Mouse (Mus musculus): ENCODE data around the gene Gnl2.

Gene Gnl2

DNA sequence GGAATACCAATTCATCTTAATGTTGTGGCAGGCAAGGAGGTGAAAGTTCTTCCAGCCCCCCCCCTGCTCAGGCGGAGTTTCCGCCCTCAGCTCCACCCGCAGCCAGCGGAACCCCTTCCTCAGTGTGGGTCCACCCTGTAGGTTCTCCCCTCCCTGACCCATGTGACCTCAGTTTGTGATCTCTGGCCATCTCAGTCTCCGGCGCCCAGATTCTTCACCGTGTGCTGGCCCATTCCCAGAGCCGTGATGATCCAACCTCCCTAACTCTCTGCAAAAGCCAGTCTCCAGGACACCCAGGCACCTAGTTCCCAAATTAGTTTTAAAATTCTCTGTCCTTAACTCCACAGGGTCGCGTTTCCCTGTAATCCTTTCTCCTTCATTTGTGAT is 28.7 kb upstream of the Gnl2 start:
- TF ChIP-seq GATA4 (IDR thresholded peaks at IDR 0.05; ENCODE audit: insufficient replicate concordance, low read length): no peak

GRCm38 (mm10) chr4:124988382-124988781 is 28.0 kb upstream of the Gnl2 start:
- TF ChIP-seq GATA4 (IDR thresholded peaks at IDR 0.05; ENCODE audit: insufficient replicate concordance, low read length): no peak

GRCm38 (mm10) chr4:124989787-124990253 is 26.6 kb upstream of the Gnl2 start:
- no peak for TF ChIP-seq GATA4 (IDR thresholded peaks at IDR 0.05; ENCODE audit: insufficient replicate concordance, low read length)

DNA sequence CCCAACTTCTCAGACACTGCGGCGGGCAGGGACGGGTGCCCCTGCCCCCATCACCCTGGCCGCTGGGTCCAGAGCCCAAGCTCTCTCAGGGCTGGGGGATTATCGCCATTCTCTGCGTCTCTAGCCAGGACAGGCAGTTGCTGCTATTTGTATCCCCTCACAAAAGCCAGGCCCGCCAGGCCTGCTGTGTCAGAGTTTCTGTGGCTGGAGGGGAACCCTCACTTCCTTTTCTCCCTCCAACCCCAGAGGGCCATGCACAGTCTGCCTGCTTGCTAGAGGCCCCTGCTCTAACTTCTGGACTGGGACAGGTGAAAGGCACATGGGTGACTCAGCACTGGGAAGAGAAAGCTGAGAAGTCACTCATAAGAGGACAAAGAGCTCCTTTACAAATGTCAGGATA is 26.1 kb upstream of the Gnl2 start:
- no peak for TF ChIP-seq GATA4 (IDR thresholded peaks at IDR 0.05; ENCODE audit: insufficient replicate concordance, low read length)

- TF ChIP-seq GATA4 (IDR thresholded peaks at IDR 0.05; ENCODE audit: insufficient replicate concordance, low read length): no peak
Measured at GRCm38 (mm10) chr4:124997479-124998147, 18.8 kb upstream of the Gnl2 start.

DNA sequence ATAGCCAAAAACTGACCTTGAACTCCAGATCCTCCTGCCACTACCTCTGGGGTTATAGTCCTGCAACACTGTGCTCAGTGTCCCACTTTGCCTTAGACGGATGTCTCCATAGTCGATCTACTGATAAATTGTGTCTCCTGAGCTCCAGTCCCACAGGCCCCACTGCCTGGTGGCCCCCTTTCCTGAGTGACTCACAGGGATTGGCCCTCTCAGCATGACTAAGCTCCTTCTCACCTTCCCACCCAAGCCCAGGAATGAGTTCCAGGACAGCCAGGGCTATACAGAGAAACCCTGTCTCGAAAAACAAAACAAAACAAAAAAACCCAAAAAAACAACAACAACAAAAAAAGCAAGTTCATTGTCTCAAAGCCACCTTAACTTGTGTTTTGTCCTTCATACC is 16.8 kb upstream of the Gnl2 start:
- TF ChIP-seq GATA4 (IDR thresholded peaks at IDR 0.05; ENCODE audit: insufficient replicate concordance, low read length): no peak

GRCm38 (mm10) chr4:125002978-125003377 is 13.4 kb upstream of the Gnl2 start:
- TF ChIP-seq GATA4 (IDR thresholded peaks at IDR 0.05; ENCODE audit: insufficient replicate concordance, low read length): no peak

DNA sequence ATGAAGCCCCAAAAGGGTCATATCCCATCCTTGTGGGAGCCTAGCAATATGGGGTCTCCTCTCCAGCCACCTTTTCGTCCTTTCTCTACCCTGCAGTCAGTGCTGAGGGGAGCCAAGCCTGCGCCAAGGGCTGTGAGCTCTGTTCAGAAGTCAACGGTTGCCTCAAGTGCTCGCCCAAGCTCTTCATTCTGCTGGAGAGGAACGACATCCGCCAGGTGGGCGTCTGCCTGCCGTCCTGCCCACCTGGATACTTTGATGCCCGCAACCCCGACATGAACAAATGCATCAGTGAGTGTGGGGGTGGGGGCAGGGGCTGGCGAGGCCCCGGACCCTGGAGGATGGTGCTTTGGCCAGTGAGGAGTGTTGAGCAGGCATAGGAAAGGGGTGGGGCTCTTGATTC is 11.5 kb upstream of the Gnl2 start:
- no peak for TF ChIP-seq GATA4 (IDR thresholded peaks at IDR 0.05; ENCODE audit: insufficient replicate concordance, low read length)

- no peak for TF ChIP-seq GATA4 (IDR thresholded peaks at IDR 0.05; ENCODE audit: insufficient replicate concordance, low read length)
Measured at GRCm38 (mm10) chr4:125007460-125007859, 8.9 kb upstream of the Gnl2 start.

DNA sequence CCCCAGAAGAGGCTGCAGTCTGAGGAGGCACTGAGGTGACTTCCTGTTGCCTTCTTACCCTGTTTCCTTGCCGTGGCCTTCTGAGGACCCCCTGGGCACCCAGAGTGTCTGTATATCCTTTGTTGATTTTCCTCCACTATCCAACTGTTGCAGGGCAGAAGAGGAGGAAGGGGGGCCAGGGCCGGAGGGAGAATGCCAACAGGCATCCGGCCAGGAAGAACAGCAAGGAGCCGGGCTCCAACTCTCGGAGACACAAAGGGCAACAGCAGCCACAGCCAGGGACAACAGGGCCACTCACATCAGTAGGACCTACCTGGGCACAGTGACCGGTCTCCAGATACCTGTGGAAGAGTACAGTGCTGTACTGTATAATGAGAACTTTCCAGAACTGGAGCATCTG is 8.2 kb upstream of the Gnl2 start:
- TF ChIP-seq GATA4 (IDR thresholded peaks at IDR 0.05; ENCODE audit: insufficient replicate concordance, low read length): no peak

- TF ChIP-seq GATA4 (IDR thresholded peaks at IDR 0.05; ENCODE audit: insufficient replicate concordance, low read length): no peak
Measured at GRCm38 (mm10) chr4:125008712-125009111, 7.7 kb upstream of the Gnl2 start.

GRCm38 (mm10) chr4:125017431-125017830 is 1.0 kb downstream of the Gnl2 start:
- no peak for TF ChIP-seq GATA4 (IDR thresholded peaks at IDR 0.05; ENCODE audit: insufficient replicate concordance, low read length)

DNA sequence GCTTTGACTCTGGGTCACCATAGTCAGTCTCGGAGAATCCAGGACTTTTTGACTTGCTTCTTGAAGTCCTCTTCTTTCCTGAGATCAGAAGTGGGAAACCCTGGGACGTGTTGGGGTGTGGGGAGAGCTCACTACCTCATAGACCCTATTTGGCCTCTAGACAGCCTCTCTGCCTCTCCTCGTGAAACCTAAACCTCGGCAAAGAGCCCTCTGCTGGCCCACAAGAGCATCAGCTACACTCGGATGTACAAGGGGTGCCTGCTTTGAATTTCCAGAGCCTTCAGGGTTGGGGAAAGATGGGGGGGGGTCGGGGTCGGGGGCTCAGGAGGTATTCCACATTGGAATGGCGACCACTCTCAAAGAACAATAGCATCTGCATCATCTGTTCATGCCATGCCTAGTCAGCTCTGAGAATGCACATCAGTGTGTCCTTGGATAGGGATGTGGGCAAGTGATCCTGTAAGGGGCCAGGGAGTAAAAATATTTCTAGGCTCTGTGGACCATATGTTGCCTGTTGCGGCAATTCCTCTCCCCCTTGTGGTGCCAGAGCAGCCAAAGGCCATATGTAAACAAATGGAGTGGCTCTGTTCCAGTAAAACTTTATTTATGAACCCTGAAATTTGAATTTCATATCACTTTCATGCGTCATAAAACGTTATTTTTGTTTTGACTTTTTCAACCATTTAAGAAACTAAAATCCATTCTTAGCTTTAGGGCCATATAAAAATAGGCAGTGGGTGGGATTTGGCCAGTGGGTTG is 4.6 kb downstream of the Gnl2 start:
- no peak for TF ChIP-seq GATA4 (IDR thresholded peaks at IDR 0.05; ENCODE audit: insufficient replicate concordance, low read length)

- no peak for TF ChIP-seq GATA4 (IDR thresholded peaks at IDR 0.05; ENCODE audit: insufficient replicate concordance, low read length)
Measured at GRCm38 (mm10) chr4:125029891-125030614, 13.7 kb downstream of the Gnl2 start.

GRCm38 (mm10) chr4:125034341-125034740 is 18.0 kb downstream of the Gnl2 start:
- no peak for TF ChIP-seq GATA4 (IDR thresholded peaks at IDR 0.05; ENCODE audit: insufficient replicate concordance, low read length)

DNA sequence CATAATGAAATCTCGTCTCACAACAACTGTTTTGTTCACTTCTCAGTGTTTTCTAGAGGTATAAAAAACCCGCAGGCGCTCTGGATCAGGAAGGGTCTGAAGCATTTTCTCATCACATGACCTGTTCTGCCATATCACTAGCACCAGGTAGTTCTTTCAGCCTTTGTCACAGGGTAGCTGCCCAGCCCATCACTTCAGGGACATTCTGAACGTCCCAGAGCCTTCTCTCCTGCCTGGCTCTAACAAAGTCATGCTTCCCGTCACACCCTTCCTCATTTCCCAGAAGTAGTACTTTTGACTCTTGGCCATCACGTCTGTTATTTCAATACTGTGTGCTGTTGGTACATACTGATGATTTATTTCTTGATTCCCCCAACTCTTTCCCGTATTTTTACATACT is 28.1 kb downstream of the Gnl2 start:
- no peak for TF ChIP-seq GATA4 (IDR thresholded peaks at IDR 0.05; ENCODE audit: insufficient replicate concordance, low read length)

Measured in liver, adult (tissue).